Mouse (Mus musculus): ENCODE measurements at regions not wholly inside any gene's neighbourhood (a gene's known extent, or its start where the extent isn't known, plus 50 kb on each side); places are given as distances from the start of the nearest gene placed in this dataset.

DNA sequence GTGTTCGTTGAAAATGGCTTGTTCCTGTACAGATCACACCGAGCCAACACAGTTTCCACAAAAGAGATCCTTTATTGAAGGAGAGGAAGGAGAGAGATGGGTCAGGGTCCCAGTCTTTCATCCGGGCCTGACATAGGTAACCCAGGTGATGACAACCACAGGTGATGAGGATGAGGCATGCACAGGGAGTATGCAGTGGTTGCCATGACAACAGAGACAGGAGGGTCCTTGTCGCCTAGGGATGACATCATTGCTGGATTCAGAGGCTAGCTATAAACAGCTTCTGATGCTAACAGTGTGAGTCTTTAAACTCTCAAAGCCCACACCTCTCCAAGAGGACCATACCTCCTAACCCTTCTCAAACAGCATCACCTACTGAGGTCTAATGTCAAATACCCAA, 327.0 kb upstream of the Prox1 start:
- no peak for DNase-seq

DNA sequence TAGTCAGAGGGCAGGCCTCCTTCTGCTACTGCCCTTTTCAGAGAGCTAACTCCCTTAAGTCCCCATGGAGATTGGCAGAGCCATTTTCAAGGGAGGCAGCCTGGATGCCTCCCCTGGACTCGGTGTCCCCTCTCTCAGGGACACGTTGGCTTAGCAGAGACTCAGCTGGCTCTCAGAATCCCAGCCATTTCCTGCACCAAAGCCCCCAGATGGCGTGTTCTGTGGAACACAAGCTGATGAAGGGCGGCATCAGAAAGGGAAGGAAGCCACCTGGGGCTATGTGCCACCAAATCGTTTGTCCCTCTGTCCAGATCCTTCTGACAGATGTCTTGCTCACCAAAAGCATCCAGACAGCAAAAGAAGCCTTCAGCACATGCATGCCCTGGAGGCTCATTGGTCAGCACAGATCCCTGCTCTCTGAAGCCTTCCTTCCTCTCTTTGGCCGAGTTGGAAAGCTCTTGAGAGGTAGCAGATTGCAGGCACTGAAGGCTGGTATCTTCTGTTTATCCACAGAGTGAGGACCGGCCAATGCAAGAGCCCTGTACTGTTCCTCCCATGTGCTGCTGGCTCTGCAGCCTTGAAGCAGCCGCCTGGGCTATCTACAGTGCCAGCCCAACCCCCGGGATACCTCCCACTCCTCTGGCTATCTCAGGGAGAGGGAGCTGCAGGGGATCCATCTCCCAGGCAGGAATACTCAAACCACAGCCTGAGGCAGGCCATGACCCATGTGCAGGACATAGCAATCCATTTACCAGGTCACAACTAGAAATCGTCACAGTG, 325.4 kb upstream of the Prox1 start:
- no peak for DNase-seq

DNA sequence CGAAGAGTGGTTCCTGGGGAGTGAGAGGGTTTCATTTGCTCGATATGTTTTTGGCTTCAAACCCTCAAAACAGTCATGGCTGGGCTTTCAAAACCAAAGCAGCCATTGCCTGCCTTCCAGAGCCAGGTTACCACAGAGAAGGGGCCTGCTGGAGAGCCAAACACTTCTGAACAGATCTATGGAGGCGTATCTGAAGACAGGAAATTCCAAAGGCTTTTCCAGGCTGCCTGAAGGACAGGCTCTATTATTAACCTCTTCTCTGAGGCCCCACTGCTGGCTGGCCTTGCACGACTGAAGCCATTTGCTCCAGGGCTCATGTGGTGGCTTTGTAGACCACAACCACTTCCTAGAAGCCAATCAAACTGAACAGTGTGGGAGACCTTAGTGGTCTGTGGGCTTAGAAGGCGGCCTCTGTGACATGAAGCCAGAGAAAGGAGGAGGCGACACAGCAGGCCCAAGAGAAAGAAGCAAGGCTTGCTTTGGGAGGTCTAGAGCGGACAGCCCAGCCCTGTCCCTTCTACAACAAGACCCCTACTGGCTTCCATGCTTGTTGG, 316.1 kb upstream of the Prox1 start:
- no peak for DNase-seq

DNA sequence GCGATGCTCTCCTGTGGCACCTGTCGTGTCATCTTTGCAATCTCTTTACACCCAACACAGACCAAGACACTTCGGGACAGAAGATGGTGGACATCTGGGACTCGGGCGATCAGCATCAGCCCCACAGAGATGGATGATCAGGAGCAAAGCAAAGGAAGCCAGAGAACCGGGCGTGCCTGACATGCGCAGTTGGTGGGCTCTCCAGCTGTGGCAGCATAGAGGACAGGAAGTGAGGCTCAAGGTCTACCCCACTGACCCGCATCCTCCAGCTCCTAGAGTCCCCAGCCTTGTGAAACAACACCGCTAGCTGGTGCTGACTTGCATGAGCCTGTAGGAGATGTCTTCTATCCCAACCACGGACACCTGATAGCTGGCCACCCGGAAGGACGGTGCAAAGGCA, 312.9 kb upstream of the Prox1 start:
- no peak for DNase-seq

DNA sequence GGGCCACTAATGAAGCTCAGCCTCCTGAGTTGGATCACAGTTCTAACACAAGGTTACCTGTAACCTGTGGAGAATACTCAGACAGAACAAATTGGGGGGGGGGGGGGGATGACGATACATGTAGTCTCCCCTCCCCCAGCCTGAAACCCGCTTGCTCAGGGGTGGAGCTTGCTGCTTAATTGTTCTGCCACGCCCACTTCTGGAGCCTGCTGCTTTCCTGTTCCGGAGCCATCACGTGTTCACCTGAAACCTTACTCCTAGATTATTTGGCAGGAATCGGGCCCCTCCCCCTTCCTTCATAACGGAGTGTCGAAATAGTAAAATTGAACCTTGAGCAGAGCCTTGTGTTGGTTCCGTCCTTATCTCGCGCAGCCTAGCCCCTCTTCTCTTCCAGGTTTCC, 310.6 kb upstream of the Prox1 start:
- no peak for DNase-seq

DNA sequence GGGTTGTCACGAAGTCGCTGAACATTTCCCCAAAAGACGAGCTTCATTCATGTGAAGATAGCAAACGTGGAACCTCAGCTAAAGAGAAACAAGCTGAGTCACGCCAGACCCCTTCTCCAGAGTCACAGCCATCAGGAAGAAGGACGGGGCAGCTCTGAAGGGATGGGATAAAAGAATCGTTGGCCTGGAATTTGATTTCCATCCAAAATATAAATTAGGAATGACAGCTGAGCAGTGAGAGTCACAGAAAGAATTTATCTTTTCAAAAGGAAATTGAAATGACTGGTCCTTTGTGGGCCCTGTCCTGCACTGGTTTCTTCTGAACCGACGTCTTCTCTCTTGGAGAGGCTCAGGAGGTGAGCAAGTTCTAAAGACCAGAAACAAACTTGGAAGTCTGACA, 310.1 kb upstream of the Prox1 start:
- DNase-seq, result no peak

DNA sequence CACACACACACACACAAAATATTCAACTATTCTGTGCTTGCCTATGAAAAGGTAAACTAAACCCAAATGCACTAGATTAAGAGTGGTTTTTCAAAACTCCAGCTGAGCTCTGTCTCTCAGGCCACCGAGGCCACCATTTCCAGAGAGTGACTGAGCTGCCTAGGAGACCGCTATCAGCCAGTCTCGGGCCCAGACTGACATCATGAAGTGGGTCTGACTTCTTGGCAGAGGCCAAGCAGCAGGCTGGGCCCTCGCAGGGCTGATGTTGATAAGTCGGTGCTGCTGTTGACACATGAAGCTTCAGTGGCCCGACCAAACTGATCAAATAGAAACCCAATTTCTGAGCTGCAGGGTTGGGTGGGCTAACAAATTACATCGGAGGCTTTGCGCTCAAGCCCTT, 302.2 kb upstream of the Prox1 start:
- no peak for DNase-seq

DNA sequence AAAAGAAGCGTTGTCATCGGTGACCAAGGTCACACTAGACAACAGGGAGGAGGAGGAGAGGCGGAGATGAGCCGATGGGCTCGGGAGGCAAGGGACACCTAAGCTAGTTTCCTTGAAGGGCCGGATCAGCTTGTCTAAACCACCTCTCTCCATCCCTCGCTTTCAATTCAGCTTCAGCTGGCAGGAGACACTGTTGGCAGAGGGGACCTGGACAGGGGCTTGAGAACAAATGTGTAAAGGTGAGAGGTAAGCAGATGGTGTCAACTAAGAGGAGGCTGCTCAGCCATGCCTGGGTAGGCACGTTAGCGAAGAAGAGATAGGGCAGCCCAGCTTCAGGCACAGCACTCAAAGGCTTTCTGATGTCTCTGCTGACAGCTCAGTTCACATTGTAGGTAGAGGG, 299.8 kb upstream of the Prox1 start:
- DNase-seq, result no peak

DNA sequence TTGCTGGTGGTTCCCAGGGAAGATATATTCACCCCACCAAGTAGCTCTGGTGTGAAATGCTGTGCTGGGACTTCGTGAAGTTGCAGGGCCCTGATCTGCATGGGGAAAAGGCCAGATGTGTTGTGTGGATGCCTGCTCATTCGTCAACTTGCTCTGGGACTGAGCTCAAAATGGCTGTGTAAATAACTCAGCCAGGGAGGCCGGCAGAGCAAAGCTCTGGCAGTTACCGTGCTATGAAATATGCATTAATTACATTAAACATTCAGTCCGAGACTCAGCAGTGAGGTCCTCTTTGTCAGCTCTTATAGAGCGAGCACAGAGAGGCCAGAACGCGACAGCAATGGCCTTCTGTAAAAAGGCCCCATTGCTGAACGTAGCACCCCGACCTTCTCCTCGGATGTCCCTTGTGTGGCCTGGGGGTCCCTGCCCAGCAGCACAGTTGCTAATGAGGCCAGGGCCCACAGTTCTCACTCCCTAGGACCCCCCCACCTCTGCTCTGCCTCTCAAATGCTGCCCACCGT, 287.1 kb upstream of the Prox1 start:
- no peak for DNase-seq

DNA sequence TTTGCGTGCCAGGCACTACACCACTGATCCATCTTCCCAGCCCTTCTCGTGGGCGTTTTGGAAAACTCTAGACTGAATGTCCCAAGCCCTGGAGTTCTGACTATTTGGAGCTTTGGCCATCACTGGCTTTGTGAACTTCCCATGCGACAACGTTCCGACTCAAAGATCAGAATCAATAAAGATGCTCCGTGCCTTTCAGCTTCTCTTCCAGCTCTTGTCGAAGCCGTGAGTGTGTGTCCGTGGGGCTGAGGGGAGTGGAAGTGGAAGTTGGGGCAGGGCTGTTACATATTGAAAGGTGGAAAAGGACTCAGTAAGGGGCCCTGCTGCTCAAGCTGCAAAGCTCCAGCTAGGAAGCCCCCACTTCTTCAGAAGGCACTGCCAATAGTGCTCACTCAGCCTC, 283.0 kb upstream of the Prox1 start:
- no peak for DNase-seq

DNA sequence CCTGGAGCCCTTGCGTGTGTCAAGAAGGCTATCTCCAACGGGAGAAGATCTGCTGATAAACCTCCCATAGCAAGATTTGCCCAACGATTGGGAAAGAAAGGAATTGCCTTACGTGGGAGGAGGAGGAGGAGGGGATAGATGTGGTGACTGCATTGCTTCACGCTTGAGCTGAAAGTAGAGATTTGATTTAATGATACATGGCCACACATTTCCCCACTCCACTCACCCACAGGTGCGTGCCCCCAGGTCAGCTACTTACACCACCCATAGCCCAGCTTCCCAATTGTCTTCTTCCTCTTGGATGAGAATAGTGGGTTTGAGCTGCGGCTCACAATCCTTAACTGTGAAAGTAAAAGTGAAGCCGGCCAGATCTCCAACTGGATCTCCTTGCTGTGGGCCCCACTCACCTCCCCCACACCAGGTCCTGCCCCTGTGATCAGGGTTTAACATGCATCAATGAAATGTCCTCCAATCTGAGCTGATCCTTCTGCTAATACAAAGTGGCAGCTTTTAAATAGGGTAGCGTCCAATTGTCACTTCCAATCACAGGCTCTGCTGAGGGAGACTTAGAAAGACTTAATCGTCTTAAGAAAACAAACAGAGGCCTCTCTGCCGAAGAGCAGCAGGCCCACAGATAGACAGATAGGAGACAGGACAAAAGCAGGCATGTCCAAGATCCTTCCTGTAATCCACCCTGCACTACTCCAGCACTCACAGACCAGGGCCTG, 281.8 kb upstream of the Prox1 start:
- DNase-seq, result no peak

DNA sequence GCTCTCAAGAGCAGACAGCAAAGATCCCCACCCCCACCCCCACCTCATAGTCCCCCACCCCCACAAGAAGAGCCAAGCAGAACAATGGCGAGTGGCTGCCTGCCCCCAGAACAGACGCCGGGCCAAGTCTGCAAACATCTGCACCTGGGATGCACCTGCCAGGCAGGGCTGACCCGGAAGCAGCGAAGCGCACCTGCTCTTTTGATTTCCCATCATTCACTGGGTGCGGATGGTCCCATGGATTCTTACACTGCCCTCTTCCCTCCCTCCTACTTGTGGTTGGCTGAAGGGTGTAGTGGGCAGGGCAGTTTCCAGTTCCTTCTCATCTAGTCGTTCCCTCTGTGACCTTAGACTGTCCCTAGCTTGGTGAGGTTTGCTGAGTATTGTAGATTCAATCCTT, 277.7 kb upstream of the Prox1 start:
- DNase-seq, result no peak

DNA sequence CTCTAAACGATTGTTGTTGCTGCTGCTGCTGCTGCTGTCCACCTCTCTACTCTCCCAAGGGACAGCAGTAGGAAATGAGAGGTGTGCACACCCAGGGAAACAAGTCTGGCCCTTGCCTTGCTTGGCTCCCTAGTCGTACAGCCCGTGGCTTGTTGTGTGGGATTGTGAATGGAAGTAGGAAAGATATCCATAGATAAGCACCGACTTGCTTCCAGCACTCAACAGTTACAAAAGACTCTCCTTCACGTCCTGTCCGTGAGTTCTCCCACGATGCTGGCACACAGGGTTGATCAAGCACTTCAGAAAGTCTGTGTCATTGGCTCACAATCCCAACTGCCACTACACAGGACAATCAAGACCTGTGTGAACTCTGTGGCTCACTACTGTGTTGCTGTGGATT, 276.7 kb upstream of the Prox1 start:
- no peak for DNase-seq

DNA sequence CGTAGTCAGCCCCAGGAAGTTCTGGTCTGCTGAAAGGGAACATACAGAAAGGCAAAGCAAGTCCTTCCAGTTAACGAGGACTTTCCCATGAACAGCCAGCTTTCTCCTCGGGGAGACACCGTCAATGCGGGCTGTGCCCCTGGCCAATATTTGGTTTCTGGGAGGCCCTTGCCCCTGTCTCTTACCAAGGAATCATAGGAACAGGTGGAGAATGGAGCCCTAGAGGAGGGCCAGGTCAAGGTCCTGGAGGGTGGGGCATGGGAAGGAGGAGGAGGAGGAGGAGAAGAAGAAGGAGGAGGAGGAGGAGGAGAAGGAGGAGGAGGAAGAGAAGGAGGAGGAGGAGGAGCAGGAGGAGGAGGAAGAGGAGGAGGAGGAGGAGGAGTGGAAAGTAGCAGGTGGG, 276.2 kb upstream of the Prox1 start:
- no peak for DNase-seq

DNA sequence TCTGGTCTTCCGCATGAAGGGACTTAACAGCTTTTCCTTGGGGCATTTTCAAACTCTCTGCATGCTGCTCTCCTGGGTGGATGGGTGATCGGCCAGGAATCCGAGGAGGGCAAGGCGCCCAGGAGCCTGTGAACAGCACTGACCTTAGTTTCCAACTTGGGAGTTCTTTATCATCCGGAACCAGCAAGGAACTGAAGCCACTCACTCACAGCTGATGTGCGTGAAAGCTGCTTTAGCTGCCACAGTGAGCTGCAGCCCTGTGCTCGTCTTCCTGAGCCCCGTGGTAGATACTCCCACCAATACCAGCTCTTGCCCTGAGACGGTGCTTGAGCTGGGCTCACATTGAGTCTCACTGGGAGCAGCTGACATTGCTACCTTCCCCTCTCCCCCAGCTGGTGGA, 273.9 kb upstream of the Prox1 start:
- DNase-seq, result peak; percentile 5

DNA sequence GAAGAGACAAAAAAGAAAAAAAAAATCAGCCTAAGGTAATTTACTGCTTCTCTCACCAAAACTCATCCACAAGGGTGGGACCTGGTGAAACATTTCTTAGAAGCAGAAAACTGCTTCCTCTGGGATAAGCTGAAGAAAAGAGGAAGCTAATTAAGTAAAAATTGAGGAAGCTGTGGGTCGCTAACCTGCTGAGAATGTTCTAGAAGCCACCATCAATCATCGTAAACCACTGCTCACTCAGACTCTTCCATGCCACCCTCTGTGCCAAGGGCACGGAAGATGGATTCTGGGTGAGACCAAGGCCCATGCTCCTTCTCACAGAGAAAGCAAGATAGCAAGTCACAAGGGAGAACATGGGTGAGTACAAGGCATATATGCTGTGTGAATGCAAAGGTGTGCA, 272.7 kb upstream of the Prox1 start:
- no peak for DNase-seq

DNA sequence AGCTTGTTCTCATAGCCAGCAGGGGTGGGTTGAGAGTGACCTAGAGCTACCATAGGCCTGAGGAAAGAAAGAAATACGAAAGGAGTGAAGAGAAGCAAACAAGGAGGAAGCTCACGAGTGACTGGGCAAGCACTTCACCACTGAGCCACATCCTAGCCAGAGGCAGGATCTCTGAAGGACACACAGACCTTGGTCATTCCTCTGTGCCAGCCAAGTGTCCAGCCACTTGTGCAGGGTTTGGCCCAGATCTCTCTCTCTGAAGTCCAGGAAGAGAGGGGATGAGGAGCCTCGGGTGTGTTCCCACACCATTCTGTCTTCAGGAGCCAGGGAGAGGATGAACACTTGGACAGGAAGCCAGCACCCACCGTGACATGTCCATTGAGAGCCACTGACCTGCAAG, 271.7 kb upstream of the Prox1 start:
- no peak for DNase-seq

DNA sequence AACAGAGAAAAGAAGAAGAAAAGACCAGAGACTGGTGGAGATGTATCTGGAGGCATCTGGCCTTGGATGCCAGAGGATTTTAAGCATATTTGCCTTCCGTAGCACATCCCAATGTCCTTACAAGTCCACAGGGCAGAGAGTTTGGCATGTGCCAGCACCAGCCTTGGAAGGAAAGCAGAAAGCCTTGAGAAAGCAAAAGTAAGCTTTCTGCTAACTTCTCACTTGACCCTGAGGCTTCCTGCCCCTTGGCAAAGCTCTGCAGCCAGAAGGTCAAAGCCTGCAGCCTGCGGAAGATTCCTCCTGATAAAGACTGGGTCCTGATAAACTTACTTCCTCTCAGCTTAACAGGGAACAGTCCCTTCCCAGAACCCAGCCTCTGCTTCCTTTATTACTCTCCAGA, 268.3 kb upstream of the Prox1 start:
- peak; percentile 11 for DNase-seq

DNA sequence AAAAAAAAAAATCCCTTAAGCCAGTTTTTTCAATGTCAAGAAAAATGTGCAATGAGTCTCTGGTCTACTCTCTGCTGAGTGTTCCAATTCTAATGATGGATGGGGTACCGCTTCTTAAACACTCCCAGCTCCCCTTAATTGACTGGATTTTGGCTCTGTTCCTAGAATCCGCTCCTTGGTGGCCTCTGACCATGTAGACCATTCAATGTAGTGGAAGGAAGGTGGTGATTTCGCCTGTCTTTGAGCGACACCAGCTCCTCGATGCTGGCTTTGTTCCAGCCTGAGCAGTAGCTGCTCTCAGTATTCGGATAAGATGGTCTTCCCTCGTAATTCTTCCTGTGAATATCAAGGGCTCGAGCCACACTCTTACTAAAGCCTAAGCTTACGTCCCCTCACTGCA, 252.4 kb upstream of the Prox1 start:
- DNase-seq, result no peak

DNA sequence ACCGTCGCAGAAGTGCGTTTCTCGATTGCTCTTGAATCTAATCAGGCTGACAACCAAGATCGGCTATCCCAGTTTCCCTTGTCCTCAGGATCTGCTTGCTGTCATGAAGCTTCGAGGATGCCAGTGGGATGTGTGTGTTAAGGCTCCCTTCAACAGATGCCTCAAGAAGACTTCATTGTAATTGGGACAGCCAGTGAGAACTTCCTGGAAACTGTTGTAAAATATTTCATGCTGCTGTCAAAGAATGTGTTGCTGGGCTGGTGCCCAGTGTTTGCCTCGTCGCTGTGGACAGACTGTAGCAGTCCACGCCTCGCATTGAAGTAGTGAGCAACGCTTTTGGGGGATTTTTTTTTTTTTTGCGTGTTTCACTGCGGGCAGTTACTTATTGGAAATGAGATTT, 249.2 kb upstream of the Prox1 start:
- DNase-seq, result peak; percentile 10

DNA sequence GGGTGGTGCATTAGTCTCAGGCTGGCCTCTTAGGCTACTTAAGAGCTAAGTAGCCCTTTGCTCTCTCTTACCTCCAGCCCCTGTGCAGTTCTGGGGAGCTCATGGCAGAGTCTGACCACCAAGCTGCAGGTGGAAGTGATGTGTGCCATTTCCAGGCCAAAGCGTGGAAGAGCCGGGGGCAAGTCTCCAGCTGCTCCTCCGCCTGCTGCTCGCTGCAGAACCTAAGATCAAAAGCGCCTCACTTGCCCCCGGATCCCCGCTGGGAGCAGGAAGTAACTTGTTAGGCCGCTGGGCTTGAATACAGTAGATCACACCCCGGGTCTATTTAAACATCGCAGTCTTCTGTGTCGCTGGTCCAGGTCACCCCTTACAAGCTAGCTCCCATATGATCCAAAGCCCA, 246.8 kb upstream of the Prox1 start:
- DNase-seq, result no peak

DNA sequence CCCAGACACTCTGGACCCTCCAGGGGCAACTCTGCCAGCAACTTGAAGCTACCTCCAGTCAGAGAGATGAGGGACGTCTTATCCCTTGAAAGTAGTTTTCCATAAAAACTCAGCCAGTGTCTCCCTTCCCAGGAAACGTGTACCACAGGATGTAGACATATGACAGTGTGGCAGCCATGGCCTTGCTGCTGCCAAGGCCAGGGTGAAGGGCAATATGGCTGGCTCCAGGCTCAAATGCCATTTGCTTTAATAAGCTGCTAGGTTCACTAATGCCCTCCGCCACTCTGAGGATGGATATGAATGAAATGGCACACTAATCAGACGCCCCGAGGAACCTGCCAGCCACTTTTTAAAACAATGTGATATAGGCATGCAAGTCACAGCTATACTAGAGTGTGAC, 241.2 kb upstream of the Prox1 start:
- DNase-seq, result no peak

DNA sequence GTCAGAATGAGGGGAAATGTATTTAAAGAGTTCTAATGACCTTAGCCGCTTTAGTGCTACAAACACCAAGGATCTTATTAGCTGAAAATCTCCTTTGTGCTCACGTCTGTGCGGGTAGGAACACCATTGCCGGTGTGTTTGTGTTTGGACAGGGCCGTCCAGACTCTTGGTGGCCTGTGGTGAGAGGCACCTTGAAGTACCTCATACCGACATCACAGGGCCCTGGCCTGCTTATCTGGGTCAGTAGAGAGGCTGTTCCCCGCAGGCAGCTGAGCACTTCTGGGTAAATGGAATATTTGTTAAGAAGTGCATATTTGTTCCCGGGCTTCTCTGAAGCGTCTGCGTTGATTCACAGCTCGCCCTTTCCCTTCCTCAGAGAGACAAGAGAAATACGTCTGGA, 232.8 kb upstream of the Prox1 start:
- DNase-seq, result no peak

DNA sequence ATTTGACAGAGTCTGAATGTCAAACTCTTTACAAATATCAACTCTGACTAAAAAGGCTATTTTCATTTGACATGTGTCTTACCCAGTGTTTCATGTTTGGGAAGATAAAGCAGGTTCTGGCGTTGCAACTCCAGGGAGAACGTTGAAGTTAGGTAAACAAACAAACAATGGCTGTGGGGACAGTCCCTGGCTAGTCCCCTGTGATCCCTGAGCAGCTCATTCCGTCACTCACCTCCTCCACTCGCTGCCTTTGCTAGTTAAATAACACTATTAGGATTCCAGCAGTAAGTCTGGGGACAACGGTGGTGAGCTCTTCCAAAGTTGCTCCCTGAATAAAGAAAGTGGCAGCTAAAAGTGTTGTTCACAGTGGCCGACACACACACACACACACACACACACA, 227.8 kb upstream of the Prox1 start:
- no peak for DNase-seq
